Mouse (Mus musculus) Muller cell, postnatal 12 days (primary cell): ENCODE measurements around the gene Mettl7b.
"Not testable (repeated sequence)": the region's sequence is repeated elsewhere in the genome, so short reads cannot be mapped to it uniquely, and the experiment has no call there.

ENCODE experiments used
- DNase-seq: peaks from one replicate; pipeline ENCODE4 v3.0.0-alpha.2; 2015; ENCODE audit errors: inconsistent ontology term

Gene Mettl7b

DNA sequence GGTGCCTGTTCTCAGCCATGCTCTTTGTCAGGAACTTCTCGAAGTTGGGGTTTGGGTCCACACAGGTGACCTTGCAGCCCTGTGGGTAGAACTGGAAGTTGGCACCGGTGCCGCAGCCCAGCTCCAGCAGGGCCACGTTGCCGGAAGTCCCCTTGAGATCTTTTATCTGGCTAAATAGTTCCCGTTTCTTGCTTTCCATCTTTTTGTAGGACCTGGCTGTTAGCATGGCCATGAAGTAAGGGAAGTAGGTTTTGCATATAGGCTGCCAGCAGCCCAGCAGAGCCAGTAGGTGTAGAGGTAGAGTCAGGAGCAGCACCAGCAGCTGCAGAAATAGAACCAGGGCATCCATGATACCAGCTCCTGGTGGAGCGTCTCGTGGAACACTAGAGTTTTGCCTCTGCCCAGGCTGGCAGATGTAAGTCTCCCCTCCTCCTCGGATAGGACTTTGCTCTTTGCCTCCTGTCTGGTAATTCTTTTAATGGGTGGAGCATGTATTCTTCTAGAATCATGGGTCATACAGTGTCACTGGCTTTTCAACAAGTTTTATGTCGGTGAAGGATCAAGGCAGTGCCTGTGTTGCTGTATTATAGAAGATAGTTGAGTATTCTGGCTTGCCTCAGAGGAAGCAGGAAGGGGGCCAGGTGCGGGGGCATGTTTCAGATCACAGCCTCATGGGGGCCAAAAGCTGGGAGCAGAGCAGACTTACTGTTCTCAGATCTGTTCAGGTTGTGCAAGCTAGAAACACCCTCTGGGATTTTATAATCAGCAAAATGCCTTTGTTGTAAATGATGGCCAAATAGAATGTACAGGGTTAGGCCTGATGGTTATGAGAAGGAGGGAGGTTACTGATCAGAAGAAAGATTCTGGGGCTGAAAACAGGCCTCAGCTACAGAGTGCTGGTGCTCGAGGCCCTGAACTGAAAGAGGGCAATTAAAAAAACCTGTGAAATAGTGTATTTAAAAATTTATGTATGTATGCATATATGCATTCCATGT, at the start of gene Mettl7b:
Gene Mettl7b (minus strand): TSS at position 399 of the 995 bp plus-strand sequence.
- no peak for DNase-seq

DNA sequence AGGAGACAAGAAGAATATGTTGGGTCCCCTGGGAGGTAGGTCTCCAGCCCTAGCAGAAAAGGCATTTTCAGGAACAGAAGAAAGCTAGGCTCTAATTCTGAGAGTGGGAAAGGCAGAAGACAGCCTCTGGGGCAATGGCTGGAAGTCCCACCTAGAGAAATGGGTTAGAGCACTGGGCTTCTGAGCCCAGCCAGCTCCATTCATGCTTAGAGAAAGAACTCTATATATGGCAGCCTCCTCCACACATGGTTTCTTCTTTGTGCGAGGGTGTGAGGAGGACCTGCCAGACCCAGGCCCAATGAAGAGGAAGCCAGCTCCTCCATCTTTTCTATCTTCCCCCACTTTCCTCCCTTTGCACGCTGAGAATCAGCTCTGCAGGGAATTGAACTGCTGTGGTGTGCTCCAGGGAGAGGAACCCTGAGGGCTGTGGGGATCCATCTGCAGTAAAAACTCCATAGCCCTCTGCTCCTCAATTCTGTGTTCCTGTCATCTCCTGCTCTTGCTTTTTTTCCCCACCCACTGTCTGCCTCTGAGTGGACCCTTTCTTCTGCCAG, 49.6 kb upstream of the Mettl7b start, which contains the start of gene Olfr763:
Gene Olfr763 (plus strand): TSS at position 504 of the 554 bp plus-strand sequence.
- DNase-seq, result no peak

DNA sequence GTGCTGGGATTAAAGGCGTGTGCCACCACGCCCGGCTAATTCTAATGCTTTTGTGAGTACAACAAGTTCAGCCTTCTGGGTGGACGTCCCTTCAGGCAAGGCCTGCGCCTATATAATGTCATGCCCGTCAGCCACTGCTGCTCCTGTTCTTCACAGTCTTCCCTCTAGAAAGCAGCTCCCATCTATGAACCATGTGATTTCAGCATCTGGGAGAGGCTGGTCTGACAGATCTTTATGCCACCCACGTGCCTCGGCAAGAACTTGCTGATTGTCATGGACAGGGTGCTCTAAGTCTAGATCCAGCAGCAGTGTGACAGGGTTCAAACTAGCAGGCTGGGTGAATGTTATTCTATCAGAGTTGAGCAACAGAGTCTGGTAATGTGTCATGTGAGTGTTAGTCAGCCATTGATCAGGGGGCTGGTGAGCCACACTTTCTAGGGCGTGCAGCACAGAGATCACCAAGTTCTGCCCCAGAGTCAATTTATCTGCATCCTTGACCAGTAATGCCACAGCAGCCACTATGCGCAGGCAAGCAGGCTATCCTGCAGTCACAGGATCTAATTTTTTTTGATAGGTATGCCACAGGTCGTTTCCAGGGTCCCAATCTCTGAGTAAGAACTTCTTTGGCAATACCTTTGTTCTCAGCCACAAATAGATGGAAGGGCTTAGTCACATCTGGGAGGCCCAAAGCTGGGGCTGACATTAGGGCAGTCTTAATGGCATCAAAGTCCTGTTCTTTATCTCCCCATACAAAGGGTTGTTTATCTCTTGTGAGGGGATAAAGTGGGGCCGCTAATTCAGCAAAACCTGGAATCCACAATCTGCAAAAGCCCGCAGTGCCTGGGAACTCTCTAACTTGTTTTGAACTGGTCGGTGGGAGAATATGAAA, 43.5 kb upstream of the Mettl7b start:
- no peak for DNase-seq

DNA sequence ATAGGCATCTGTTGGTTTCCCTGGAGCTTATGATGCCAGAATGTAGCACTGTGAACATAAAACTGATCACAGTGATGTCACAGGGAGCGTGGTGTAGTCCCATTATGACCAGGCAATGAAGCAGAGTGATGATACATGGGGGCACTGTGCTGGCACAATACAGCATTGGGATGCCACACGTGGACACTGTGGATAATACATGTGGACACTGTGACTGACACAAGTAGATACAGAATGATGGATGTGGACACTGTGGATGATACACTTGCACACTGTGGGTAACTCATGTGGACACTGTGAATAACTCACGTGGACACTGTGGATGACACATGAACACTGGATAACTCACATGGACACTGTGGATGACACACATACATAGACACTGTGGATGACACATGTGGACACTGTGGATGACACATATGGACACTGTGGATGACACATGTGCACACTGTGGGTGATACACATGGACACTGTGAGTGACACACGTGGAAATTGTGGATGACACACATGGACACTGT, 35.8 kb upstream of the Mettl7b start:
- DNase-seq, result no peak

DNA sequence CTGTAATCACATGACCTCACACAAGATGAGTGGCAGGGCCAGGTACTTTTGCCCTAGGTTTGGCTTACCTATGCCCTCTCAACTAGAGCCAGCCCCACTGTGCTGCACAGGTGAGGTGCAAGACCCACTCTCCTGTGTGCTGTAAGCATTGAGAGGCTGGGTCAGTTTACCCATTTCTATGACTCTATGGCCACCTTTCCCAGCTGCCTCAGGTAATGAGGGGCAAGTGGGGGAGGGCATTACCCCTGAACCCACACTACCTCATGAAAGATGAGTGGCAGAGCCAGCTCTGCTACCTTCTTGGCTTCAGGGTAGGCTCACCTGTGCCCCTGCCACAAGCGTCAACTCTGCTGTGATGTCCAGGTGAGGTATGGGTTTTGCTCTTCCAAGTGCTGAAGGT, 35.0 kb upstream of the Mettl7b start:
- DNase-seq, result no peak

DNA sequence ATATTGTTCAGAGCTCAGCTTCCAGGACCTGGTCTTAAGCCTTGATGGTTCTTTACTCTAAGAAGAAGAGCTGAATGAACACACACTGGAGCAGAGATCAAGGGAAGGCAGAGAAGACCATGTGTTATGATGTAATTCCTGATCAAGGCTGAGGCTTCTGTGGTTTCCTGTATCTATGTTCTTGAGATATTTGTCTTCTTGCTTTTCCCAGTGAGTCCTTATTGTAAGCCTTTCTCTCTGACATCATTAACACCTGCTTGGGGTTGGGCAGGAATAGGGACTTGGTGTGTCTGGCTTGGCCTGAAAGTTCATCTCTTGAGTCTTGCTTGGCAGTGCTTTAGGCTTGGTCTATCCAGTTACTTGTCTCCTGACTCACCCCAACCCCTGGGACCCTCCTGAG, 30.2 kb upstream of the Mettl7b start:
- DNase-seq, result no peak

DNA sequence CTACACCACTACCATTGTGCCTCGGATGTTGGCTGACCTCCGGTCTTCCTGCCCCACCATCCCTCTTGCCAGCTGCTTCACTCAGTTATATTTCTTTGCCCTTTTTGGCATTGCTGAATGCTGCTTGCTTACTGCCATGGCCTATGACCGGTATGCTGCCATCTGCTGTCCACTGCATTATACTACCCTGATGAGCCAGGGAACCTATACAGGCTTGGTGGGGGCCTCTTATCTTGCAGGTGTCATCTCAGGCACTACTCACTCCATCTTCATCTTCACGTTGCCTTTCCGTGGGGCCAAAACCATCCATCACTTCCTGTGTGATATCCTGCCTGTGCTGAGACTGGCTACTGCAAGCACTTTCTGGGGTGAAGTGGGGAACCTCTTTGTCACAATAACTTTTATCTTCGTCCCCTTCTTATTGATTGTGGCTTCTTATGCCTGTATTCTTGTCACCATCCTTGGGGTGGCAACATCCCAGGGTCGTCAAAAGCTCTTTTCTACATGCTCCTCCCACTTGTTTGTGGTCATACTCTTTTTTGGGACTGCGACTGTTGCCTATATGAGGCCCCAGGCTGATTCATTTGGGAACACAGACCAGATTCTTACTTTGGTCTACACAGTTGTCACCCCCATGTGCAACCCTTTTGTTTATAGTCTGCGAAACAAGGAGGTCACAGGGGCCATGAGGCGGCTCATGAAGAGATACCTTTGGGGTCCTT, 29.5 kb upstream of the Mettl7b start:
- not testable (repeated sequence) for DNase-seq

DNA sequence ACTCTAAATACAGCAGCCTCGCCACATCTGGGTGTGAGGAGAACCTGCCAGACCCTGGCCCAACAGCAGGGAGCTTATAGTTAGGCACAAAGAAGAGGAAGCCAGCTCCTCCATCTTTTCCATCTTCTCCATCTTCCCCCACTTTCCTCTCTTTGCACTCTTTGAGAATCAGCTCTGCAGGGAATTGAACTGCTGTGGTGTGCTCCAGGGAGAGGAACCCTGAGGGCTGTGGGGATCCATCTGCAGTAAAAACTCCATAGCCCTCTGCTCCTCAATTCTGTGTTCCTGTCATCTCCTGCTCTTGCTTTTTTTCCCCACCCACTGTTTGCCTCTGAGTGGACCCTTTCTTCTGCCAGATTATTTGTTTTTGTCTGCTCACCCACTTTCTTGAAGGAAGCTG, 28.3 kb upstream of the Mettl7b start, which contains the start of gene Olfr9:
Gene Olfr9 (plus strand): TSS at position 301 of the 400 bp plus-strand sequence.
- DNase-seq, result not testable (repeated sequence)

DNA sequence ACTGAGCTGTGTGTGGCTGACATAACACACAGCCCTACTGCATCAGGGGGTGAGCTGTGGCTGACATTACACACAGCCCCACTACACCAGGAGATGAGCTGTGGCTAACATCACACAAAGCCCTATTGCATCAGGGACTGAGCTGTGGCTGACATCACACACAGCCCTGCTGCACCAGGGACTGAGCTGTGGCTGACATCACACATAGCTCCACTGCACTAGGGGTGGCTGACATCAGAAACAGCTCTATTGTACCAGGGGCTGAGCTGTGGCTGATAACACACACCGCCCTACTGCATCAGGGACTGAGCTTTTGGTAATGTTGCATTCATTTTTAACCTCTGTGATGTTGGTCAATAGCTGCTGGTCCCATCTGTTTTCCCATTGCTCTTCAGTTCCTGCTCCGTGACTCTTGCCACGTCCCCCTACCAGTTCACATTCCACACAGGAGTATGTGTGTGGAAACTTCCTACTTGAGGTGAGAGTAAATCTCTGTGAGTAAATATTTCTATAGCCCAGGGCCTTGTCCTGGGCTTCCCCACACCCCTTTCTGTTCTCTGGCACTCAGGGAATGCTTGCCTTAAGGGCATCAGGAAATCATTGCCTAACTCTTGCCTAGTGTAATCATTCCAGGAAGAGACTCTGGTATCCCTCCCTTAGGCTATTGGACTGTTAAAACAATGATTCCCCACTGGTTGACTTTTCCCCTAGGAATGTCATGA, 20.0 kb upstream of the Mettl7b start:
- DNase-seq, result peak; percentile 82

DNA sequence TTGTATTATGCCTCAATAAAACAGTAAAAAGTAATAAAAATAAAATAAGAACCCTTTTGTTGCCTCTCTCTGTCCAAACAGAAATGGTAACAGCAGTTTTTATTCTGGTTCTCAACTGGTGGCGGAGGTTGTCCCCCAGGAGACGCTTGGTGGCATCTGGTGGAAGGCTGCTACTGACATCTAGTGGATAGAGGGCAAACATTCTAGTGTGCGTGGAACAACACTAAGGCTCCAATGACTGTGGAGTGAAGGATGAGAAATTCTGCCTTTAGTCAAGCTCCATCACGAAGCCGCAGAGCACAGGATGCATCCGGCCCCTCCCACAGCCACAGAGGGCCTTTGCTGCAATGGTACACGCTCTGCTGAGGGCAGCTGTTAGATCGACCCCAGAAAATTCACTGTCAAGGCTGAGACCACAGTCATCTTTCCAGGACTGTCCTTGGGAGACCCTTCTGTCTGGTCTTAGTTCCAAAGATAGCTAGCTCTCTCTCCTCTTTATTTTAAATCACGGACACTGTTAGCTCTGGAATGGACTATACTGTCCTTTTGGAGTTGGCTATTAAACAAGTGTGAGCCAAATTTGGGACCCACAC, 16.8 kb upstream of the Mettl7b start:
- DNase-seq, result peak; percentile 59

DNA sequence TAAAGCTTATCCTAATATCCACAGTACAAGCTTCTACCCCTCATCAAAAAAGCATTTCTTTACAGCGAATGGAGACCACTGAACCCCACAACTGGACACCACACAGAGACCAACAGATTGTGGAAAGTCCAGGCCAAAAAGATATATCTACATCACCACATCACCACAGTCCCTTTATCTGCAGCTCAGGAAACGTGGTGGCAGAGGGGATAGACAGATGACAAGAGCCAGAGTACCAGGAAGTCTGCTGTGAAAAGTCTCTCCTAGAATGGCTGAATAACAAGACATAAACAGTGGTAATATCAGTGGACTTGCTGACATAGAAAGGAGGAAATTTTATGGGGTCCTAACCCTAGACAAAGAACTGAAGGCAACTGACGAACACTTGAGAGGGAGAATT, 15.6 kb upstream of the Mettl7b start:
- no peak for DNase-seq

DNA sequence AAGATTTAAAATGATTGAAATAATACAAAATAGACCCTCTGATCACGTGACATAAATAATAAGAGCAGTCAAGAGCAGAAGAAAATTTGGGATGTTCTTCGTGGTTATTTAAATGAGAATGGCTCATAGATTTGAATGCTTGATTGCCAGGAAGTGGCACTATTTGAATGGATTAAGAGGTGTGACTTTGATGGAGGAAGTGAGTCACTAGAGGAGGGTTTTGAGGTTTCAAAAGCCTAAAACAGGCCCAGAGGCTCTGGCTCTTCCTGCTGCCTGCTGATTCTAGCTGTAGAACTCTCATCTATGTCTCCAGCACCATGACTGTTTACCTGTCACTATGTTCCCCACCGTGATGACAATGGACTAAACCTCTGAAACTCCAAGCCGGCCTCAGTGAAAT, 12.1 kb upstream of the Mettl7b start:
- no peak for DNase-seq

DNA sequence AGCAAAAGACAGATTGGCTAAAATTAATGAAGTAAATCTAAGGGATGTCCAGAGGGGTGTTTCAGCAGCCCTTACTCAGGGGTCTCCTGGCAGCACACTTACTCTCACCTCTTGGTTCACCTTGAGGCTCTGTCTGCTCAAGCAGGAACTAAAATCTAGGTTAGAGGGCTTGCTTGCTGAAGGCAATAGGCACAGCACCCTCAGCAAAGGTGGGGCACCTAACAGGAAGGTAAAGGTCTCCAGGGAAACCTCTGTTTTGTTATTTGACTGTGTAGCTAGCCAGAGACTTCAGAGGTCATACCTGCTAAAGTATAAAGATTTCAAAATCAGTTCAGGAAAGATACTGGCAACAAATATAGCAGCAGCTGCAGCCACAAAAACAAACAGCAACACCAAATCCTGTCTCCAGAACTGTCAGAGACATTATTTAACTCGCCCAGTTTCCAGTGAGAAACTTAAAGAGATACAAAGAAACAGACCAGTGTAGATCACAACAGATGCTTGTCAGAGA, 10.0 kb upstream of the Mettl7b start:
- DNase-seq, result no peak

DNA sequence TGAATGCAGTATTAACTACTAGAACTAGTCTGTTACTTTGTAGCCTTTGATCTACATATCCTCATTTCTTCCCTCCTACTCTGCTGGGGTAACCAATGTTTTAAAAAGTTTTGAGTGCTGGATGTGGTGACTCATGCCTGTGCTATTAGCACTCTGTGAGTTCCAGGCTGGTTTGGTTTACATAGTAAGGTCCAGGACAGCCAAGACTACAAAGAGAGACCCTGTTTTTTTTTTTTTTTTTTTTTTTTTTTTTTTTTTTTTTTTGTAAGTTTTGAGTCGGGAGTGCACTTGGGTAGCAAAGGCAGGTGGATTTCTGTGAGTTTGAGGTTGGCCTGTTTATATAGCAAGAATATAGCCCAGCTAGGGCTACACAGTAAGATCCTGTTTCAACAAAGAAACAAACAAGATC, 7.6 kb upstream of the Mettl7b start:
- peak; percentile 65 for DNase-seq

DNA sequence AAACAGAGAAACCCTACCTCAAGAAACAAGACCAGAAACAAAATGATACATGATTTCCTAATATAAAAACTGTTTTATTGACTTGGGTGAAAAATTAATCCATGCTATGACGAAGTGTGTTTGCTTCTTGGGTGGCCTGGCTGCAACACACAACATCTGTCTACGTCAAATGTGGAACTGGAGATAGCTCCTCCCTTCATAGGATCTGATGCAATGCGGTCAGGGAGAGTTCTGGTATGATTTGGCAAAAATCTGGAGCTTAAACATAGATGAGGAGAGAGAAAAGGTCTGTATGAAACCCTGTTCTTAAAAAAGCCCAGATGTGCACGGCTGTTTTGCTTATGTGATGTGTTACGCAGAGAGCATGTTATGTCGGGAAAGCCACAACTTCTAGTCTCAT, 5.1 kb upstream of the Mettl7b start:
- DNase-seq, result no peak

DNA sequence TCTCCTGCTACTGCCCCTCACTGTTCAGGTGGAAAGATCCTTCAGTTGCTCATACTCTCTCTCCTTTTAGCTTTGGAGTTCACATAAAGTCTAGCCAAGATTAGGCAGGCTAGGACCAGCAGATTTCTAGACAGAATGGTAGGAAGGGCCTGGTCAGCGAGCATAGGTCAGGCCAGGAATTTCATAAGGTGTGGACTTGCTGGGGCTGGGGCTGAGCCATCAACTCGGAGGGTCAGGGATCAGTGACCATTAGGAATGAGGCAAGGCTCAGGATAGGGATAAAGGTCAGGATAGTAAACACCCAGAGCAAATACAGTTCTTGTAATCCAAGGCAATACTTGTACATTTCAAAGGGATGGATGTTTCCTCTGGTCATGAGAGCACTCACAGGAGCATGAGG, 4.2 kb upstream of the Mettl7b start:
- no peak for DNase-seq

DNA sequence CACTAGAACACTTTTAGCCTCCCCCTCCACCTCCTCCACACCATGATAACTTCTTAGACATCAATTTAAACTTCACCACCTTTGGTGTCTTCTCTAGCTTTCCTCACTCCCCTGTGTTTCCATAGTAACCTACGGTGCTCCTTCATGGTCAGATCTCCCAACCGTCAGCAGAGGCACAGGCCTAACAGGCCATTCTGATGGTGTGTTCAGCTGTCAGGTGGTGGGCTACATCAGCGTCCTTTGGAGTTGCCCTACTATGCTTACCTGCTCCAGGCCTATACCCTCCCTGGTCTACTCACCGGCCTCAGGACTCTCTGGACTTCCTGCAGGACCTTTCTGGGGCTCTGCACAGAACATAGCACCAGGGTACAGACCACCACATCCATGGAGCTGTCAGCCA, 646 bp downstream of the Mettl7b start:
- no peak for DNase-seq

DNA sequence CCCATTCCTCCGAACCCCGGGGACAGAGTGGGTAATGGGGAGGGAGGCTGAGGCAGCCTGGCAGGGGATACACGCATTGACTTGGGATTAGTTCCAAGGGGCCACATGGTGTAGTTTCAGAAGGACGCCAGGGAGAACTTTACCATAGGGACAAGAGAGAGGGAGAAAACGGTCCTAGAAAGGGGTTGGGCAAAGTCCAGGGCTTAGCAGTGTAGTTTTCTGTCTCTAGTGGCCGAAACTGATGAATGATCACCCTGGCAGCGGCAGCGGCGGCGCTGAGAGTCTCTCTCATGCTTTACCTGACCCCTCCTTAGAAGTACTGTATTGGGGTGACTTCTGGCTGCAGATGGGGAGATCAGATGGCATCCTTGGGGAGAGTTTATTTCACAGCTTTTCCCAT, 2.4 kb downstream of the Mettl7b start:
- DNase-seq, result no peak

DNA sequence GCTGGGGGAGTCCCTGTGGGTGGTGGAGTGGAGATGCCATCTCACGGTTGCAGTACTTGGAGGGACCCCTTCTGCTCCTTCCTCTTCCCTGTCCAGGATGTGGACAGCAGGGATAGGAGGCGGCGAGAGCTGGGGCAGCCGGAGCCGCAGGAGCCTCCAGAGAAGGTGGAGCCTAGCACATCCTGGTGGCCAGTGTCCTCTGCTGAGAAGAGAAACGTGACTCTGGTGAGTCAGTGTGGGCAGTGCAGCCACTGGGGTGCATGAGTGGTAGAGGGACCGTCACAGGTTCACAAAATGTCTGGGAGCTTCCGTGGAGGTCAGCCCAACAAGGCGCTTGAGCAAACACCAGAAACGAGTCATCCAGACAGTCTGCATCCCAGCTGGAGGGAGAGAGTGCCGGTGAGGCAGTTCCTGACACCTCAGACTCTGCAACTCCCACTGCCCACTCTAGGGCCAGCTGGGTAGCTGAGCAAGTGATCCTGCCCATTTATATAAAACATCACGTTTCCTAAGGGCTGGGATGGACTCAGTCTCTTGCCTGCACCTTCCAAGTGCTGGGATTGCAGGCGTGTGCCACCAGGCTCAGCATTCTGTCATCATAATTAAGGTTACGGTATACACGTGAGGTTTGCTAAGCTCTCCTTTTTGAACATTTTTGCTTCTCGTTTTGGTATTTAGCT, 10.4 kb downstream of the Mettl7b start:
- DNase-seq, result peak; percentile 27
